Mouse (Mus musculus) heart, postnatal 4 days (tissue): ENCODE data around the gene Trpd52l3. TPM values are rescaled to one million over a fixed set of nuclear protein-coding genes. Genes with fewer than 3 reads are reported as not detected.
A peak's percentile ranks its signal among the peaks of the same experiment; 100 is the strongest.

ENCODE experiments used
- DNase-seq: peaks from one replicate; pipeline ENCODE4 v3.0.0; 2021
- total RNA-seq, 2 experiments: library from RNA; stranded (reverse); gene quantifications; 2 replicates each; pipeline ENCODE4 v1.2.3; 2021

Gene Trpd52l3
- total RNA-seq, 2 experiments from 2014 or later = not detected

DNA sequence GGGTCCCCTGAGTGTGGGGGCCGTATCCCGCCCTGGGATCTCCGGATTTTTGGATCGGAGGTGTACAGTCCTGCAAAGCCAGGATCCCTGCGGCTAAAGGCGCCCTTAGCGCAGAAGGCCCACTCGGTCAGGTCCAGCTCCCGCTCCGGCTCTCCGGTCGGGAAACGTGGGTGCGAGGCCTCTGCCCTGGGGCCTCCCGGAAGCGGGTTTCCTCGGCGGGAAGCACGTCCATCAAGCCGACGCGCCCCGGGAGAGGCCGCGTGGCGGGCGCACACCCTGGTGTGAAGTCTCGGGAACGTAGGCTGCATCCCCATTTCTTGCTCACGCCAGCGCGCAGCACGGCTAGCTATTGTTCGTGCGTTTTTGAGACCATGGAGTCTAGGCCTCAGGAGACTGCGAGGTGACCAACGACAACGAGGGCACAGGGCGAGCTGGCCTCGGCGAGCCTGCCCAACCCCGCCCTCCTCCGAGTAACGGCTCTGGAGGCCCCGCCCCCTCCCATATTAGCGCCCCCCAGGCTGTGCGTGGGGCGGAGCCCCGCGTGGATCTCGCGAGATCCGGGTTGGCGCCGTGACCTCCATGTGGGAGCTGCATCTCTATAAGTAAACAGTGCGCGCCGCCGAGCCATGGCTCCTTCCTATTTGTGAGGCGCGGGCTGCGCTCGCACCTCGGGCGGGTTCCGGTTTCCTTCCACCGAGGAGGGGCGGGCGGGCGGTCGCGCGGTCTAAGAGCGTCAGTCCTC lies 26.5 kb downstream of the Trpd52l3 start, which contains the start of gene Uhrf2:
Gene Uhrf2, plus strand, starts transcription at position 620 of the 742 bp plus-strand sequence.
- DNase-seq = peak; percentile 98

DNA sequence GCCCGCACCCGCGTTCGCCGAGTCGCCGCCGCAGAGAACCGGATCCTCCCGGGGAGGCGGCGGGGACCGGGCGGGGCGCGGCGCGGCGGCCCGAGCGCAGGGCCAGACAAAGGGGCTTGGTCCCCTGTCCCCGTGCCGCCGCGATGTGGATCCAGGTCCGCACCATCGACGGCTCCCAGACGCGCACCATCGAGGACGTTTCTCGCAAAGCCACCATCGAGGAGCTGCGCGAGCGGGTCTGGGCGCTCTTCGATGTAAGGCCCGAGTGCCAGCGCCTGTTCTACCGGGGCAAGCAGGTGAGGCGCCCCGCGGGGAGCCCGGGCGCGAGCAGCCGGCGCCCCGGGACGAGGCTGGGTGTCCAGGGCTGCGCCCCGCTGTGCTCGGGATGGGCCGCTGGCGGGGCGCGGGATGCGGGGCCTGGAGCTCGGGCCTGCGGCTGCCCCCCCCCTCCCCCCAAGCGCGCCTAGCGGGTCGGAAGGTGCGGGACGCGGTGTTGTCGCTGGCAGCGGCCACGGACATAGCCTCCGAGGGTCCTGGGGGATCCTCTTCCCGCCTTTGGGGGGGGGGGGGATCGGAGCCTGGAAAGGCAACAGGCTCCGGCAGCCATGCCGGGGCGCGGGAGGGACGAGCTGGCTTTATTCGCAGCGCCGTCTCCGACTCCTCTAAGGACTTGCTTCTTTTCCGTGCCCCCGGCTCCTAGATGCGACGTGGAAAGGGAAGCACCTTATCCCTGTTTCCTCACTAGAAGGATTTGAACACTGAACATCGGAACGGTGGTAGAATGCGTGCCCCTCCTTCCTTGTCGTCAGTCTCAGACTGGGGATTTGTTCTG lies 27.3 kb downstream of the Trpd52l3 start:
- peak; percentile 18 for DNase-seq

DNA sequence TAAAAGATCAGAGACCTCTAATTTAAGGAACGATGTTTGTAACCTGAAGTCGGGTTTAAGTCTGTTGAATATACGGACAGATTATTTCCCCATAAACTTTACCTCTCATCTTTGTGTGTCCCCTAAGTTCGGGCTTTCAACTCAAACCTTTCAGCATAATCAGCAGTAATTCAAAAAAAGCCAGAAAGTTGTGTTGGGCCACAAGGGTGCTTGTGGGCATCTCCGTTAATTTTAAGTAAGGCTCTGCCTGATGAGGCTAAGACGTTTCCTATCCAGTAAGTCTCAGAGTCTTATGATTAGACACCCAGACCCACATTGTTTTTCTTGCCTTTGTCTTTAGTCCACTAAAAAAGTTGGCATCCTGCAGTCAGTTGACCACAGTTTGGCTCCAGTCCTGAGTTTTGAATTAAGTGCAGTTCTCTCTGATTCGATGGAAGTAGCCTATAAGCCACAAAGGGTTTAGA lies 27.9 kb downstream of the Trpd52l3 start:
- DNase-seq = peak; percentile 12

- DNase-seq = no peak
These were observed 28.6 kb downstream of the Trpd52l3 start for GRCm38 (mm10) chr19:30032206-30032605.

DNA sequence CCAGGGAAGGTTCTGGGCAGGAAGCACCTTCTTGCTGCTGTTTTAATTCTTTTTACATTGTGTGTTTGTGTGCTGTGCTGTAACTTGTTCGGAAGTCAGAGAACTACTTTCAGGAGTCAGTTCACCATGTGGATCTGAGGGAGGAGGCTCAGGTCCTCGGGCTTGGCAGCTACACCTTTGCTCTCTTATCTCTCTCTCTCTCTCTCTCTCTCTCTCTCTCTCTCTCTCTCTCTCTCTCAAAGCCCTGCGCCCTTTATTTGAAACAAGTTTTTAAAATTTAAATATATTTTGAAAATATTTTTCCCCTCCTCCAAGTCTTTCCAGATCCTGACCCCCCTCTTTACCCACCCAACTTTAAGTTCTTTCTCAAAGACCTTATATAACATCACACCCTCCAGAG lies 31.8 kb downstream of the Trpd52l3 start:
- no peak for DNase-seq

GRCm38 (mm10) chr19:30043691-30044090 lies 40.1 kb downstream of the Trpd52l3 start:
- no peak for DNase-seq

GRCm38 (mm10) chr19:30044630-30045029 lies 41.0 kb downstream of the Trpd52l3 start:
- DNase-seq = no peak

DNA sequence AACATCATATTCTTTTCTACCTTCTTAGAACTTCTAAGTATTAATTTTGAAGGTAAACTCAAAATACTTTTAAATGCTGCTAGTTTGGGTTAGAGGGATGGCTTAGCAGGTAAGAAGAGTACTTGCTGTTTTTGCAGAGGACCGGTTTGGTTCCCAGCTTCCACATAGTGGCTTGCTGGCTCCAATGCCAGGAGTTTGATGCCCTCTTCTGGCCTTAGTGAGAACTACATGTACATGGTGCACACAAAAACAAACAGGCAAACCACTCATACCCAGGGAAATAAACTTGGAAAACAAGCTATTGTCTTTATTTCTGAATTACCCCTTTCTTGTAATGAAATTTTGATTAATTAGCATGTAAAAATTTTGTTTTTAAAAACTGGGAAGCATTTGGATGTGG lies 42.3 kb downstream of the Trpd52l3 start:
- peak; percentile 18 for DNase-seq

GRCm38 (mm10) chr19:30050584-30050983 lies 47.0 kb downstream of the Trpd52l3 start:
- no peak for DNase-seq

GRCm38 (mm10) chr19:30051479-30051878 lies 47.9 kb downstream of the Trpd52l3 start:
- DNase-seq = no peak

GRCm38 (mm10) chr19:30054218-30054617 lies 50.6 kb downstream of the Trpd52l3 start:
- DNase-seq = no peak

Other genes with a start within 250 kb of the Trpd52l3 start
- gene 9930021J03Rik, start 197.8 kb upstream of the Trpd52l3 start, total RNA-seq = 10 to 100 TPM; 14.4 to 15.8 TPM
- 10 to 100 TPM; 14.1 to 14.3 TPM for gene Ranbp6, start 190.8 kb upstream of the Trpd52l3 start, total RNA-seq
- gene Il33, start 78.7 kb upstream of the Trpd52l3 start, total RNA-seq = 1 to 10 TPM; 2.5 to 3.4 TPM
- gene Uhrf2, start 26.7 kb downstream of the Trpd52l3 start, total RNA-seq = 10 to 100 TPM; 30.4 to 33.0 TPM
- under 1 TPM; 0.34 to 0.43 TPM for gene Gldc, start 171.6 kb downstream of the Trpd52l3 start, total RNA-seq
- gene Mbl2, start 229.2 kb downstream of the Trpd52l3 start, total RNA-seq = not detected